Mouse (Mus musculus): ENCODE results near the gene Shbg. TPM values are rescaled to one million over a fixed set of nuclear protein-coding genes. Genes with fewer than 3 reads are reported as not detected.
A peak's percentile ranks its signal among the peaks of the same experiment; 100 is the strongest.

Gene Shbg
- polyA plus RNA-seq, 1 experiment from 2014 or later: not detected

GRCm38 (mm10) chr11:69565131-69565530 is 52.6 kb downstream of the Shbg start:
- no peak overlapping the region for H3K4me3 ChIP-seq
- WGBS: 80% methylated on average over 8 of the region's 8 CpGs

More at GRCm38 (mm10) chr11:69565131-69565530, 52.6 kb downstream of the Shbg start:
- DNase-seq (ENCODE audit: low spot score): no peak
- H3K36me3 ChIP-seq: peaks cover 85% of the 10 kb centered on the region
- no peaks in the 10 kb centered on the region for H3K9me3 ChIP-seq (replicated peaks)
- H3K4me1 ChIP-seq: peaks cover 59% of the 10 kb centered on the region
- peaks cover 21% of the 10 kb centered on the region for H3K27me3 ChIP-seq (ENCODE audit: low read depth, poor library complexity, severe bottlenecking)
- no peak overlapping the region for H3K27ac ChIP-seq (replicated peaks)

MicroRNAs encoded within 50 kb of the gene (microRNA counts, 519-probe panel; counts per million panel counts)
- microRNA mmu-miR-1934 (not detected), microRNA mmu-miR-467f (not detected)

Small RNA genes within 50 kb of the gene (microRNA-seq; reads per million reads assigned to microRNA genes)
- gene Mir1934 (5.1 reads per million, percentile 12 among the genes with 10 or more reads in this experiment), gene Mir467f (not detected)

Other genes with a start within 250 kb of the Shbg start
- 41.7 and 50.6 TPM in 2 replicates for gene Chd3, start 248.5 kb downstream of the Shbg start, polyA plus RNA-seq (2016; fragmentation: Nextera tagmentation; extraction: Ambion mirVana)
- 145 and 146 TPM in 2 replicates for gene Naa38, start 222.4 kb downstream of the Shbg start, polyA plus RNA-seq (2016; fragmentation: Nextera tagmentation; extraction: Ambion mirVana)
- 50.4 and 57.3 TPM in 2 replicates for gene Cyb5d1, start 222.3 kb downstream of the Shbg start, polyA plus RNA-seq (2016; fragmentation: Nextera tagmentation; extraction: Ambion mirVana)
- 16.9 and 21.4 TPM in 2 replicates for gene Tmem88, start 219.7 kb downstream of the Shbg start, polyA plus RNA-seq (2016; fragmentation: Nextera tagmentation; extraction: Ambion mirVana)
- gene Kdm6b, start 204.2 kb downstream of the Shbg start, polyA plus RNA-seq (2016; fragmentation: Nextera tagmentation; extraction: Ambion mirVana): 31.8 and 37.1 TPM in 2 replicates
- 1.2 and 1.9 TPM in 2 replicates for gene Dnah2, start 68.8 kb downstream of the Shbg start, polyA plus RNA-seq (2016; fragmentation: Nextera tagmentation; extraction: Ambion mirVana)
- gene Efnb3, start 57.7 kb downstream of the Shbg start, polyA plus RNA-seq (2016; fragmentation: Nextera tagmentation; extraction: Ambion mirVana): 48.8 and 53.9 TPM in 2 replicates
- 45.0 and 50.7 TPM in 2 replicates for gene Wrap53, start 37.6 kb downstream of the Shbg start, polyA plus RNA-seq (2016; fragmentation: Nextera tagmentation; extraction: Ambion mirVana)
- 148 and 166 TPM in 2 replicates for gene Trp53, start 37.5 kb downstream of the Shbg start, polyA plus RNA-seq (2016; fragmentation: Nextera tagmentation; extraction: Ambion mirVana)
- 6.0 and 8.6 TPM in 2 replicates for gene Atp1b2, start 12.0 kb downstream of the Shbg start, polyA plus RNA-seq (2016; fragmentation: Nextera tagmentation; extraction: Ambion mirVana)
- gene Sat2, start 4.1 kb upstream of the Shbg start, polyA plus RNA-seq (2016; fragmentation: Nextera tagmentation; extraction: Ambion mirVana): 16.1 and 20.6 TPM in 2 replicates
- gene Fxr2, start 15.1 kb upstream of the Shbg start, polyA plus RNA-seq (2016; fragmentation: Nextera tagmentation; extraction: Ambion mirVana): 36.2 and 39.1 TPM in 2 replicates
- 0.16 TPM in 1 of 2 replicates, not detected in the other for gene Sox15, start 37.4 kb upstream of the Shbg start, polyA plus RNA-seq (2016; fragmentation: Nextera tagmentation; extraction: Ambion mirVana)
- gene Mpdu1, start 44.7 kb upstream of the Shbg start, polyA plus RNA-seq (2016; fragmentation: Nextera tagmentation; extraction: Ambion mirVana): 85.1 and 86.2 TPM in 2 replicates
- gene Cd68, start 48.2 kb upstream of the Shbg start, polyA plus RNA-seq (2016; fragmentation: Nextera tagmentation; extraction: Ambion mirVana): 7.0 and 7.4 TPM in 2 replicates
- 710 and 716 TPM in 2 replicates for gene Eif4a1, start 54.5 kb upstream of the Shbg start, polyA plus RNA-seq (2016; fragmentation: Nextera tagmentation; extraction: Ambion mirVana)
- gene Senp3, start 64.2 kb upstream of the Shbg start, polyA plus RNA-seq (2016; fragmentation: Nextera tagmentation; extraction: Ambion mirVana): 112 and 114 TPM in 2 replicates
- 0.11 and 0.30 TPM in 2 replicates for gene Tnfsf13, start 67.9 kb upstream of the Shbg start, polyA plus RNA-seq (2016; fragmentation: Nextera tagmentation; extraction: Ambion mirVana)
- 1.2 and 1.4 TPM in 2 replicates for gene Tnfsf12, start 77.9 kb upstream of the Shbg start, polyA plus RNA-seq (2016; fragmentation: Nextera tagmentation; extraction: Ambion mirVana)
- 1.0 and 1.3 TPM in 2 replicates for gene Tnfsfm13, start 78.2 kb upstream of the Shbg start, polyA plus RNA-seq (2016; fragmentation: Nextera tagmentation; extraction: Ambion mirVana)
- 25.6 and 32.2 TPM in 2 replicates for gene Polr2a, start 140.7 kb upstream of the Shbg start, polyA plus RNA-seq (2016; fragmentation: Nextera tagmentation; extraction: Ambion mirVana)
- 0.09 TPM in 1 of 2 replicates, not detected in the other for gene Slc35g3, start 144.1 kb upstream of the Shbg start, polyA plus RNA-seq (2016; fragmentation: Nextera tagmentation; extraction: Ambion mirVana)
- gene Zbtb4, start 148.0 kb upstream of the Shbg start, polyA plus RNA-seq (2016; fragmentation: Nextera tagmentation; extraction: Ambion mirVana): 0.64 and 0.91 TPM in 2 replicates
- gene Chrnb1, start 178.0 kb upstream of the Shbg start, polyA plus RNA-seq (2016; fragmentation: Nextera tagmentation; extraction: Ambion mirVana): 1.1 TPM in 2 replicates
- gene Fgf11, start 184.0 kb upstream of the Shbg start, polyA plus RNA-seq (2016; fragmentation: Nextera tagmentation; extraction: Ambion mirVana): 1.0 and 1.4 TPM in 2 replicates
- gene Tmem102, start 187.7 kb upstream of the Shbg start, polyA plus RNA-seq (2016; fragmentation: Nextera tagmentation; extraction: Ambion mirVana): 0.90 and 0.99 TPM in 2 replicates
- not detected in 2 replicates for gene Gm39566, start 197.4 kb upstream of the Shbg start, polyA plus RNA-seq (2016; fragmentation: Nextera tagmentation; extraction: Ambion mirVana)
- not detected in 2 replicates for gene Spem2, start 200.6 kb upstream of the Shbg start, polyA plus RNA-seq (2016; fragmentation: Nextera tagmentation; extraction: Ambion mirVana)
- 0.12 and 0.19 TPM in 2 replicates for gene Spem1, start 204.3 kb upstream of the Shbg start, polyA plus RNA-seq (2016; fragmentation: Nextera tagmentation; extraction: Ambion mirVana)
- 6.1 and 8.6 TPM in 2 replicates for gene Nlgn2, start 219.9 kb upstream of the Shbg start, polyA plus RNA-seq (2016; fragmentation: Nextera tagmentation; extraction: Ambion mirVana)
- 345 and 346 TPM in 2 replicates for gene Tmem256, start 220.6 kb upstream of the Shbg start, polyA plus RNA-seq (2016; fragmentation: Nextera tagmentation; extraction: Ambion mirVana)
- 70.4 and 81.8 TPM in 2 replicates for gene Plscr3, start 228.5 kb upstream of the Shbg start, polyA plus RNA-seq (2016; fragmentation: Nextera tagmentation; extraction: Ambion mirVana)
- 0.41 and 0.44 TPM in 2 replicates for gene Tnk1, start 240.8 kb upstream of the Shbg start, polyA plus RNA-seq (2016; fragmentation: Nextera tagmentation; extraction: Ambion mirVana)